Mouse (Mus musculus) myocyte (in vitro differentiated cells): Measurements from ENCODE around the gene Ank3. TPM values are rescaled to one million over a fixed set of nuclear protein-coding genes. Genes with fewer than 3 reads are reported as not detected.

Experiments
- H3K27me3 ChIP-seq: one replicate; pipeline ENCODE4 v1.6.1; 2011; ENCODE audit not compliant: control insufficient read depth, insufficient read depth, insufficient read length
- H3K36me3 ChIP-seq: one replicate; pipeline ENCODE4 v1.6.1; 2011; ENCODE audit not compliant: control insufficient read depth, insufficient read depth
- H3K4me2 ChIP-seq: one replicate; pipeline ENCODE4 v1.6.1; 2011; ENCODE audit warnings: low read depth, control low read depth
- H3K4me3 ChIP-seq: one replicate; pipeline ENCODE4 v1.5.1; 2011; ENCODE audit warnings: mild to moderate bottlenecking, control low read depth, moderate library complexity
- H3K79me2 ChIP-seq: one replicate; pipeline ENCODE4 v1.6.1; 2011; ENCODE audit not compliant: control insufficient read depth, insufficient read depth
- H3ac ChIP-seq: one replicate; pipeline ENCODE4 v1.6.1; 2011; ENCODE audit not compliant: control insufficient read depth, insufficient read length
- CEBPB ChIP-seq: IDR thresholded peaks from 2 replicates; pipeline ENCODE4 v1.6.1; 2011; ENCODE audit warnings: mild to moderate bottlenecking, moderate library complexity; ENCODE audit not compliant: poor library complexity, insufficient read depth, severe bottlenecking
- E2F4 ChIP-seq: IDR thresholded peaks from one replicate; pipeline ENCODE4 v1.6.1; 2011; ENCODE audit warnings: mild to moderate bottlenecking, control low read depth, moderate library complexity; ENCODE audit not compliant: insufficient read depth
- MAX ChIP-seq: IDR thresholded peaks from one replicate; pipeline ENCODE4 v1.6.1; 2011; ENCODE audit warnings: low read depth, mild to moderate bottlenecking, control low read depth
- MYOD1 ChIP-seq, 3 experiments: IDR thresholded peaks; one replicate each; pipeline ENCODE4 v1.6.1; 2011; ENCODE audit warnings: control low read depth in 2 of 3, low read depth in 2 of 3, mild to moderate bottlenecking in 2 of 3, moderate library complexity in 1 of 3; ENCODE audit not compliant: insufficient read length in 2 of 3, control insufficient read depth in 1 of 3
- MYOG ChIP-seq, 3 experiments: IDR thresholded peaks; one replicate each; pipeline ENCODE4 v1.6.1; 2011; ENCODE audit warnings: control low read depth in 2 of 3, low read depth in 2 of 3, mild to moderate bottlenecking in 2 of 3; ENCODE audit not compliant: insufficient read length in 2 of 3, control insufficient read depth in 1 of 3, insufficient read depth in 1 of 3
- POLR2A ChIP-seq: IDR thresholded peaks from one replicate; pipeline ENCODE4 v1.6.1; 2011; ENCODE audit warnings: low read depth, mild to moderate bottlenecking, control low read depth, moderate library complexity; ENCODE audit not compliant: insufficient read length
- POLR2AphosphoS2 ChIP-seq: IDR thresholded peaks from one replicate; pipeline ENCODE4 v1.6.1; 2011; ENCODE audit warnings: low read depth, control low read depth; ENCODE audit not compliant: insufficient read length
- REST ChIP-seq: IDR thresholded peaks from one replicate; pipeline ENCODE4 v1.6.1; 2011; ENCODE audit warnings: mild to moderate bottlenecking, control low read depth, moderate library complexity; ENCODE audit not compliant: insufficient read depth, insufficient read length
- SRF ChIP-seq: IDR thresholded peaks from one replicate; pipeline ENCODE4 v1.6.1; 2011; ENCODE audit warnings: low read depth; ENCODE audit not compliant: control insufficient read depth, insufficient read length
- TCF12 ChIP-seq: IDR thresholded peaks from one replicate; pipeline ENCODE4 v1.6.1; 2011; ENCODE audit warnings: mild to moderate bottlenecking, control low read depth; ENCODE audit not compliant: poor library complexity, insufficient read depth, severe bottlenecking
- TCF3 ChIP-seq: IDR thresholded peaks from one replicate; pipeline ENCODE4 v1.6.1; 2011; ENCODE audit warnings: low read depth, control low read depth; ENCODE audit not compliant: insufficient read length
- USF1 ChIP-seq: IDR thresholded peaks from one replicate; pipeline ENCODE4 v1.6.1; 2011; ENCODE audit warnings: low read depth, mild to moderate bottlenecking, control low read depth, moderate library complexity
- polyA plus RNA-seq: library from polyadenylated mRNA; unstranded; fragments of >200 nt; fragmentation: generic; extraction: Trizol; gene quantifications from one replicate; pipeline ENCODE4 v1.2.1, GENCODE M21; 2012; ENCODE audit warnings: missing spikeins

Gene Ank3
- polyA plus RNA-seq, 1 experiment, result 5.5 TPM

DNA sequence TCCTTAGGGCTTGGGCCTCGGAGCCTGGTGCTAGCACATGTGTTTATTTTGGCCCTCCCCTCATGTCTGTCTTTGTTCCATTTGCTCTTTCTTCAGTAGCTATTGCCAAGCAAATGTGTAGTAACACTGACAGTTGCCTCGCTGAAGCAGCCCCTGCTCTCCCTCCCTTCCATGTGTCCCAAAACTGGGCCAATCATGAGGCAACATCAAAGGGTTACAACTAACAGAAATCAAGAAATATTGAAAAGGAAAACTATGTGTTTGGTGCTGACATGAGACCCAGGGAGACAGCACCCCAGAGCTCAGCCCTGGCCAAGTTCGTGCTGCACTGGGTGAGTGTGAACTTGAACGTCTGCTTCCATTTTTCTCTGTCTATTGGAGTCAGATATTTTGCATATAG, 365.8 kb downstream of the Ank3 start:
- H3K36me3 ChIP-seq, result no peaks in the 10 kb centered on the region
- no peak overlapping the region for H3ac ChIP-seq
- no peaks in the 10 kb centered on the region for H3K27me3 ChIP-seq
- TF ChIP-seq SRF (no peak), E2F4 (no peak), MYOG (IDR thresholded peaks at IDR 0.05; ENCODE audit: control insufficient read depth in 1 of 3, insufficient read depth in 1 of 3, insufficient read length in 2 of 3, low read depth in 2 of 3) (no peak), CEBPB (no peak), MAX (no peak), REST (no peak), POLR2AphosphoS2 (no peak), POLR2A (no peak), TCF12 (no peak), TCF3 (no peak)
- no peak overlapping the region for H3K4me3 ChIP-seq
- H3K4me2 ChIP-seq, result no peak overlapping the region
- no peaks in the 10 kb centered on the region for H3K79me2 ChIP-seq

DNA sequence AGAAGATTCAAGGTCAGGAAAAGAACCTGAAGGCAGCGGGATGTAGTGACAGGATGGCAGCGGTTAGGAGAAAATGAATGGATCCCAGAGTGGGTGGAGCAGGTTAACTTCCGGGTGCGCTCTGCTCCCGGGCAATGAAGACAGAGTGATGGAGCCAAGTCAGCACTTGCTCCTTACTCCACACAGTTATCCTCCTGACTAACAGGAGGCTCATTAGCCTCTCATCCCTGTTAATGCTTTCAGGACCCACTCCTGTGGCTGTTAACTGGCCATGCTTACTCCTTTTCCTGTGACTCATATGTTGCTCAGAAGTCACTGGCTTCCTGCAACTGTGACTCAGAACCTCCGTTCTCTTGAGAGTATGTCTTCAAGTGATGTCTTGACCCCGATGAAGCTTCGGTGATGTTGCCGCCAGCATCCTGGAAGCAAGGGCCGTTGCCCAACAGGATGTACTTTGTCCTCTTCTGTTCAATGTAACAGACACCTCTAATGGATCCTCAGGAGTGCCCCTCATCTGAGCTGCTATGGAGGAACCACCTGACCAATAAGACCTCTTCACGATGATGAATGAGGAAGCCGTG, 378.6 kb downstream of the Ank3 start:
- H3K4me2 ChIP-seq, result peak overlapping the region; percentile 78
- no peak overlapping the region for H3ac ChIP-seq
- H3K4me3 ChIP-seq, result no peak overlapping the region
- TF ChIP-seq MAX, result no peak
- TF ChIP-seq CEBPB, result no peak
- TF ChIP-seq REST, result no peak
- no peak for TF ChIP-seq POLR2A
- no peak for TF ChIP-seq POLR2AphosphoS2
- TF ChIP-seq TCF3, result no peak
- no peak for TF ChIP-seq MYOD1 (IDR thresholded peaks at IDR 0.05; ENCODE audit: control insufficient read depth in 1 of 3, insufficient read length in 2 of 3, low read depth in 2 of 3)
- no peak for TF ChIP-seq USF1
- no peak for TF ChIP-seq TCF12
- TF ChIP-seq E2F4, result no peak
- TF ChIP-seq MYOG (IDR thresholded peaks at IDR 0.05; ENCODE audit: control insufficient read depth in 1 of 3, insufficient read depth in 1 of 3, insufficient read length in 2 of 3, low read depth in 2 of 3), result no peak
- no peak for TF ChIP-seq SRF
- no peaks in the 10 kb centered on the region for H3K36me3 ChIP-seq
- no peaks in the 10 kb centered on the region for H3K79me2 ChIP-seq
- no peaks in the 10 kb centered on the region for H3K27me3 ChIP-seq

DNA sequence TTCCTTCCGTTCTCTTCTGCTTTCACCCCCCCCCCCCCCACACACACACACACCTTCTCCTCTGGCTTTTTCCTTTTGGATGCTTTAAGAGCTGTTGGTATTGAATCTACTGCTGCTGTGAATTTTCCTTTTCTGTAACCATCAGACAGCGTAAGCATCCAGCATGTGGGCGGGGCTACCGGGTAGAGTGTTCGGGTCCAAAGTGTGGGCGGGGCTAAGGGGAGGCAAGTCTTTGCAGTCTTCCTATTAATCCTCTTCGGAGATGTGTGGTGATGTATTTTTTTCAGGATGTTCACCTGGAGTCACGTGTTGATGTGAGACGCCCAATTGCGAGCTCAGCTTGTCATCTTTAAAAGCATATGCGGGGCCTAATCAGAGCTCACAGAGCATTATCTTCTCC, 379.2 kb downstream of the Ank3 start:
- Histone ChIP-seq H3K79me2 (no peaks in the 10 kb centered on the region), H3K36me3 (no peaks in the 10 kb centered on the region), H3ac (no peak overlapping the region), H3K4me2 (peak overlapping the region; percentile 78), H3K4me3 (no peak overlapping the region), H3K27me3 (no peaks in the 10 kb centered on the region)
- TF ChIP-seq USF1 (no peak), MYOG (IDR thresholded peaks at IDR 0.05; ENCODE audit: control insufficient read depth in 1 of 3, insufficient read depth in 1 of 3, insufficient read length in 2 of 3, low read depth in 2 of 3) (no peak), POLR2AphosphoS2 (no peak), MAX (no peak), POLR2A (no peak), E2F4 (no peak), MYOD1 (IDR thresholded peaks at IDR 0.05; ENCODE audit: control insufficient read depth in 1 of 3, insufficient read length in 2 of 3, low read depth in 2 of 3) (no peak), REST (no peak), TCF3 (no peak), TCF12 (no peak), SRF (no peak), CEBPB (no peak)

DNA sequence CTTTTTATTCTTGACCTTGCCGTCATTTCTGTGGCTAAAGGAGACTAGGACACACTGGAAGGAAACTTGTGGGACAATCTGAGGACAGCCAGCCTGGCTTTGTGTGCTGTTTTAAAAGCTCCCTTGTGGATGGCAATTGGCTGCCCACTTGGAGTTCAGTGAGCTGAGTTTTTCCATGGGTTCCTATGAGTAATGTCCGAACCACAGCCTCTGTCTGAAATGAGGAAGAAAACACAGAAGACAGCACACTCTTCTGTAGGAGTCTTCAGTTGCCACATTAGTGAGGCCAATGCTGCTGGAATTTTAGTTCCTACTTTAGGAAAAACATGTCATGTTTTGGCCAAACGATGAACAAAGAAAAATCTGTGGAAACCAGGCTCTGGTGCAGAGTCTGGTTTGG, 380.7 kb downstream of the Ank3 start:
- Histone ChIP-seq H3K4me3 (no peak overlapping the region), H3K4me2 (no peak overlapping the region), H3K27me3 (no peaks in the 10 kb centered on the region), H3K79me2 (no peaks in the 10 kb centered on the region), H3K36me3 (no peaks in the 10 kb centered on the region), H3ac (no peak overlapping the region)
- TF ChIP-seq POLR2A (no peak), USF1 (no peak), POLR2AphosphoS2 (no peak), TCF12 (no peak), SRF (no peak), MYOD1 (IDR thresholded peaks at IDR 0.05; ENCODE audit: control insufficient read depth in 1 of 3, insufficient read length in 2 of 3, low read depth in 2 of 3) (no peak), TCF3 (no peak), E2F4 (no peak), MYOG (IDR thresholded peaks at IDR 0.05; ENCODE audit: control insufficient read depth in 1 of 3, insufficient read depth in 1 of 3, insufficient read length in 2 of 3, low read depth in 2 of 3) (no peak), MAX (no peak), CEBPB (no peak), REST (no peak)
